Mouse (Mus musculus): ENCODE data around the gene Jhy.

GRCm38 (mm10) chr9:40878998-40879397, 84.9 kb downstream of the Jhy start:
- TF ChIP-seq CTCF (conservative IDR thresholded peaks at IDR 0.05; ENCODE audit: insufficient read depth, insufficient read length, low read depth, low read length) = no peak
- TF ChIP-seq POLR2A (IDR thresholded peaks at IDR 0.05; ENCODE audit: low read depth, low read length) = no peak
